Mouse (Mus musculus): Measurements from ENCODE around the gene Crtam. TPM values are rescaled to one million over a fixed set of nuclear protein-coding genes. Genes with fewer than 3 reads are reported as not detected.

The Crtam gene
- polyA plus RNA-seq, 2 experiments: 0.21 to 0.29 TPM

- Histone ChIP-seq H3K27me3 (ENCODE audit: control insufficient read depth, insufficient read depth, low read length) (no peaks in the 10 kb centered on the region), H3K36me3 (ENCODE audit: control insufficient read depth, insufficient read depth, low read length) (no peaks in the 10 kb centered on the region), H3K27ac (replicated peaks; ENCODE audit: low read depth, low read length) (no peak overlapping the region), H3K9me3 (ENCODE audit: control insufficient read depth, low read length) (no peaks in the 10 kb centered on the region), H3K4me1 (ENCODE audit: control insufficient read depth, insufficient read depth, low read length) (no peaks in the 10 kb centered on the region), H3K4me2 (replicated peaks; ENCODE audit: low read depth, low read length, severe bottlenecking) (no peak overlapping the region), H3K4me3 (replicated peaks; ENCODE audit: low read length) (no peak overlapping the region), H3K9ac (ENCODE audit: low read depth, low read length, severe bottlenecking) (no peak overlapping the region)
- WGBS: 77% methylated on average over 3 of the region's 3 CpGs
- ATAC-seq (ENCODE audit: low FRiP score, low read depth) (no peak), DNase-seq (ENCODE audit: low spot score) (no peak)
- TF ChIP-seq POLR2A (IDR thresholded peaks at IDR 0.05; ENCODE audit: borderline replicate concordance, extremely low read depth, insufficient read depth, insufficient read length): no peak
These were observed 17.3 kb upstream of the Crtam start for GRCm38 (mm10) chr9:41021690-41022089.

DNA sequence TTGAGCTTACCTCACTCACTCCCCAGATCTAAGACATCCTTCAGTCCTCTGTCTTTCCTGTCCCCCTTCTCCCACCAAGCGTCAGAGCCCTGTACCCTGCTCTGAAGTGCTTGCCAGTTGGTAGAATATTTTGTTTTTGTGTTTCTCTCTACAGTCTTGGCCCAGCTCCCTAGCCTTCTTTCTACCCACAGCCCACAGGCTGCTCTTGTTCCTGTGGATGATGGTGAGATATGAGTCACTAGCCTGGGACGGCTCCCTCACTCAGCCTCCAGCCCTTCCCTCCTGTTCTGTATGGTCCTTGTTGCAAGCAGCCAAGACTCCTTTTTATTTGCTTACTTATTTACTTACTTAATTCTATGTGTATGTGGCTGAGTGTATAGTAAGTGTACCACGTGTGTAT lies 16.1 kb upstream of the Crtam start:
- no peaks in the 10 kb centered on the region for H3K27me3 ChIP-seq (ENCODE audit: control insufficient read depth, insufficient read depth, low read length)
- no peak overlapping the region for H3K4me2 ChIP-seq (replicated peaks; ENCODE audit: low read depth, low read length, severe bottlenecking)
- H3K9me3 ChIP-seq (ENCODE audit: control insufficient read depth, low read length): no peaks in the 10 kb centered on the region
- H3K27ac ChIP-seq (replicated peaks; ENCODE audit: low read depth, low read length): no peak overlapping the region
- H3K4me3 ChIP-seq (replicated peaks; ENCODE audit: low read length): no peak overlapping the region
- no peak for TF ChIP-seq POLR2A (IDR thresholded peaks at IDR 0.05; ENCODE audit: borderline replicate concordance, extremely low read depth, insufficient read depth, insufficient read length)
- WGBS: 85% methylated on average over 3 of the region's 3 CpGs
- no peak overlapping the region for H3K9ac ChIP-seq (ENCODE audit: low read depth, low read length, severe bottlenecking)
- no peak for ATAC-seq (ENCODE audit: low FRiP score, low read depth)
- no peaks in the 10 kb centered on the region for H3K4me1 ChIP-seq (ENCODE audit: control insufficient read depth, insufficient read depth, low read length)
- no peak for DNase-seq (ENCODE audit: low spot score)
- H3K36me3 ChIP-seq (ENCODE audit: control insufficient read depth, insufficient read depth, low read length): no peaks in the 10 kb centered on the region

DNA sequence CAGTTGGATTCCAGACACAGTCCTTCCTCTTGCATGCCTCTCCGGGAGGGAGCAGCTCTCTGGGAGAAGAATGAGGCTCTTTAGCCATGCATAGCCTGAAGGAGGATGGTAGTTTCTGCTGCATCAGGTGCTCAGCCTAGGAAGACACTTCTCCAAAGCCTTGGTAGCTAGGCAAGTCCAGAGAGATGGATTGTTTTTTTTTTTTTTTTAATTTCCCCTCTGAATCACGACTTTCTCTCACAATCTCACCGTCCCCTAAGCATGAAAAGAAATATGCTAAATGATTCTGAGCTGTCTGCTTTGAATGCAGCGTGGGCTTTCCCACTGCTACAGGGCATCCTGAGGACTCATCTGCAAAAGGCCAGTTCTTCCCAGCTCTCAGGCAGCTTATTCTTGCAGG lies 10.1 kb upstream of the Crtam start:
- WGBS: 59% methylated on average over 4 of the region's 4 CpGs
- H3K36me3 ChIP-seq (ENCODE audit: control insufficient read depth, insufficient read depth, low read length): no peaks in the 10 kb centered on the region

GRCm38 (mm10) chr9:41012456-41012855 lies 8.0 kb upstream of the Crtam start:
- WGBS: 88% methylated on average over 5 of the region's 5 CpGs
- H3K9ac ChIP-seq (ENCODE audit: low read depth, low read length, severe bottlenecking): no peak overlapping the region
- no peaks in the 10 kb centered on the region for H3K36me3 ChIP-seq (ENCODE audit: control insufficient read depth, insufficient read depth, low read length)
- H3K27me3 ChIP-seq (ENCODE audit: control insufficient read depth, insufficient read depth, low read length): no peaks in the 10 kb centered on the region
- H3K4me1 ChIP-seq (ENCODE audit: control insufficient read depth, insufficient read depth, low read length): no peaks in the 10 kb centered on the region
- no peak overlapping the region for H3K4me3 ChIP-seq (replicated peaks; ENCODE audit: low read length)
- H3K9me3 ChIP-seq (ENCODE audit: control insufficient read depth, low read length): no peaks in the 10 kb centered on the region
- TF ChIP-seq POLR2A (IDR thresholded peaks at IDR 0.05; ENCODE audit: borderline replicate concordance, extremely low read depth, insufficient read depth, insufficient read length): no peak
- ATAC-seq (ENCODE audit: low FRiP score, low read depth): no peak
- no peak for DNase-seq (ENCODE audit: low spot score)
- no peak overlapping the region for H3K4me2 ChIP-seq (replicated peaks; ENCODE audit: low read depth, low read length, severe bottlenecking)
- no peak overlapping the region for H3K27ac ChIP-seq (replicated peaks; ENCODE audit: low read depth, low read length)

More for the DNA sequence above, 10.1 kb upstream of the Crtam start:
- Histone ChIP-seq H3K4me3 (replicated peaks; ENCODE audit: low read length) (no peak overlapping the region), H3K4me2 (replicated peaks; ENCODE audit: low read depth, low read length, severe bottlenecking) (no peak overlapping the region), H3K27me3 (ENCODE audit: control insufficient read depth, insufficient read depth, low read length) (no peaks in the 10 kb centered on the region), H3K4me1 (ENCODE audit: control insufficient read depth, insufficient read depth, low read length) (no peaks in the 10 kb centered on the region), H3K27ac (replicated peaks; ENCODE audit: low read depth, low read length) (no peak overlapping the region), H3K9me3 (ENCODE audit: control insufficient read depth, low read length) (no peaks in the 10 kb centered on the region), H3K9ac (ENCODE audit: low read depth, low read length, severe bottlenecking) (no peak overlapping the region)
- TF ChIP-seq POLR2A (IDR thresholded peaks at IDR 0.05; ENCODE audit: borderline replicate concordance, extremely low read depth, insufficient read depth, insufficient read length): no peak
- no peak for ATAC-seq (ENCODE audit: low FRiP score, low read depth)
- no peak for DNase-seq (ENCODE audit: low spot score)

DNA sequence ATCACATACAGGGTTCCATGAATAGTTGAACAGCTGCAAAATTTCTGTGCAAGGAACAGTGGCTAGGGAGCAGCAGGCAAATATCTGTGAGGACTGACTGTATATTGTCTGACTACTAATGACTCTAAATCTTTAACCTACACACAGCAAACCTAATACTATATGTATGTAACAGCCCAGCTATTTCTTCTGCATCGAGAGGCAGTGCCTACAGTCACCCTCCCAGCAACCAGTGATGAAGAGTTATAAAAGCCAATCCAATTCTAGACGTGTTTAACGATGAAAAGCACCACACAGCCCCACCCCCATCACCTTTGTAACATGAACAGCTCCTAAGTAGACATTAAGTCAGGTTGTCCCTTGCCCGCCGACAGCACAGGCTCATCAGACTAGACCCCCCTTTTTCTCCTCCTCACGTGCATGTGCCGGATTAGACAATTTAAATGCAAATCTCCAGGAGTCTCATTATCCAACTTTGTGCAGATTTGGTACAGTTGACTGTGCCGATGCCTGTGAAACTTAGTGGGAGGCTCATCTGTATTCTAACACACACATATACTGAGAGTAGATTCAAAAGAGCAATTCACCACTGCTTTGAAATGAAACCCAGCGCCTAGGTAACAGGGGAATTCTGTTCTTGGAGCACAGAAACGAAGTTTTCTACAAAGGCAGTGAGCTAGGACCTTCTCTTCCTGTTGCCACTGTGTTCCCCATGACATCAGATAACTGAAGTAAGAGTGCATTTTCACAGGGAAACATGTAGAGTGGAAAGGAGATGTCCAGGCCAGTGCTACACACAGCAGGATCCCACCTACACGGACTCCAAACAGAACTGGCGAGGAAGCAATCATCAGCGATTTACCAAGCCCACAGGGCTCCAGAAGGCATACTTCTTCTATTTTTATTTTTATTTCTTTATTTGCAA lies 7.3 kb upstream of the Crtam start:
- ATAC-seq (ENCODE audit: low FRiP score, low read depth) (no peak), DNase-seq (ENCODE audit: low spot score) (no peak)
- Histone ChIP-seq H3K9me3 (ENCODE audit: control insufficient read depth, low read length) (no peaks in the 10 kb centered on the region), H3K27me3 (ENCODE audit: control insufficient read depth, insufficient read depth, low read length) (no peaks in the 10 kb centered on the region), H3K27ac (replicated peaks; ENCODE audit: low read depth, low read length) (no peak overlapping the region), H3K4me2 (replicated peaks; ENCODE audit: low read depth, low read length, severe bottlenecking) (no peak overlapping the region), H3K36me3 (ENCODE audit: control insufficient read depth, insufficient read depth, low read length) (no peaks in the 10 kb centered on the region), H3K4me3 (replicated peaks; ENCODE audit: low read length) (no peak overlapping the region), H3K4me1 (ENCODE audit: control insufficient read depth, insufficient read depth, low read length) (no peaks in the 10 kb centered on the region), H3K9ac (ENCODE audit: low read depth, low read length, severe bottlenecking) (no peak overlapping the region)
- TF ChIP-seq POLR2A (IDR thresholded peaks at IDR 0.05; ENCODE audit: borderline replicate concordance, extremely low read depth, insufficient read depth, insufficient read length): no peak
- 64% methylated on average over 13 of the region's 13 CpGs for WGBS
